Mouse (Mus musculus): ENCODE results near the gene Ccdc182. TPM values are rescaled to one million over a fixed set of nuclear protein-coding genes. Genes with fewer than 3 reads are reported as not detected.
A peak's percentile ranks its signal among the peaks of the same experiment; 100 is the strongest.

The Ccdc182 gene
- polyA plus RNA-seq, 1 experiment from 2014 or later = 0.73 TPM

DNA sequence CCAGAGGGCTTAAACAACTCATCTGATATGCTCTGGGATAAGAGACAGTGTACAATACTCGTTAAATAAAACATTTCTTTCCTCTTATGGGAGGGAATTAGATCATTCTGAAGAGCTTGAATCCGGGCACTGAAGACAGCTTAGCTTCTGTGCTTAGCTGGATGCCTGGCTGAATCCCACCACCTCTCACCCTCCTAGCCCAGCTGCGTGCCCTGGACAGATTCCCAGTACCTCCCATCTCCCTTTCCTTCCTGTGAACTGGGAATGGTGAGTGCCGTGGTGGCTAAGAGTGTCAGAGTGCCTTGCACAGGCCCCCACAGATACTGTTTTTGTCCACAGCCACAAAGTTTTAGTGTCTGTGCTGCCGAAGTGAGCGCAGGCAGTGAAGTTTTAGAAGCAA, 27.5 kb upstream of the Ccdc182 start:
- peaks cover 56% of the 10 kb centered on the region for H3K27me3 ChIP-seq (ENCODE audit: poor library complexity, severe bottlenecking)
- H3K9me3 ChIP-seq = no peaks in the 10 kb centered on the region; the same call in 1 of the 2 replicates
- DNase-seq (ENCODE audit: extremely low spot score, low spot score) = no peak
- H3K4me3 ChIP-seq = no peak overlapping the region
- peaks cover 21% of the 10 kb centered on the region for H3K4me1 ChIP-seq
- 0 out of 2 replicates have a peak overlapping the region, but pooled peaks have one; percentile 41 for H3K27ac ChIP-seq
- no peaks in the 10 kb centered on the region for H3K36me3 ChIP-seq (replicated peaks)
- WGBS = 79% methylated on average over 6 of the region's 6 CpGs

DNA sequence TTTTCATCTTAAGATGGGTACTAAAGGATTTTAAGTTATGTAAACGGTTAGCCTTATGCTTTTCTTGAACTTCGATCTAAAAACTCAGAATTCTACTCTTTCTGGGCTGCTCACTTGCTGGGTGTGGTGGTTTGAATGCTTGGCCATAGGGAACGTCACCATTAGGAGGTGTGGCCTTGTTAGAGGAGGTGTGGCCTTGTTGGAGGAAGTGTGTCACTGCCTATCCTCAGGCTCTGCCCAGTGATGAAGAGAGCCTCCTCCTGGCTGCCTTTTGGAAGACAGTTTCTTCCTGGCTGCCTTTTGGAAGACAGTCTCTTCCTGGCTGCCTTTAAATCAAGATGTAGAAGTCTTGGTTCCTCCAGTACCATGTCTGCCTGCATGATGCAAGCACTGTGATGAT, 22.0 kb upstream of the Ccdc182 start:
- H3K9me3 ChIP-seq = no peaks in the 10 kb centered on the region; the same call in 1 of the 2 replicates
- WGBS = 67% methylated on average over 3 of the region's 3 CpGs
- H3K36me3 ChIP-seq (replicated peaks) = no peaks in the 10 kb centered on the region
- H3K4me3 ChIP-seq = no peak overlapping the region
- H3K27ac ChIP-seq = no peak overlapping the region
- H3K27me3 ChIP-seq (ENCODE audit: poor library complexity, severe bottlenecking) = peaks cover 74% of the 10 kb centered on the region
- DNase-seq (ENCODE audit: extremely low spot score, low spot score) = no peak
- peaks cover 57% of the 10 kb centered on the region for H3K4me1 ChIP-seq

DNA sequence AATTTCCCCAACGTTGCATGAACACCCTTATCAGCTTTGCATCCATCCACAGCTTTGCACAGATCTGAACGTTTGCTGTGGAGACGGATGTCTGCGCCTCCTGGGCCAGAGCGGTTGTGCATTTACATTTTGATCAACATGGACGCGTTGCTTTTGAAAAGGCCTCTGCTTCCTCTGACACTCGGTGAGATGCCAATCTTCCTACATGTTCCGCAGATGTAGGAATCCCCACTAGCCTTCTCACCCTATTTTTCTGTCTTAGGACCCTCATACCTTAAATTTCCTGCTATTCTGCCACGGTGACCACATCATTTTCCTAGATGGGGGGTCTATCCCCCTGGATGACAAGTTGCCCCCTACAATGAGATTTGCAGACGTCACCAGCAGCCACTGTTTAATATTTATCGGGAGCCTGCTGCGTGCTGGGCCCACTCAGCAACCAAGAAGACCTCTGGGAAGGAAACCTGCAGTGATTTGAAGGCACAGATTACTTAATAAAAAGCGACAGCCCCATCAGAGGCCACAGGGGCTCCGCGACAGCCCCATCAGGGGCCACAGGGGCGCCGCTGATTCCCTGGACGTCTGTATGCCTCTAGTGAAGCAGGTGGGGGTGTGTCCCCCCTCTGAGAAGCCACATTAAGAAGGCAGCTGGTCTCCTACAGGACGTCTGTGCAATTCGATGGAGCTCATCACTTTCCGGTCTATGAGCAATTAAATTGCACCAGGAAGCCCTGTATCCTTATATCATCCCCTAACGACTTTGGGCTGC, 19.6 kb upstream of the Ccdc182 start:
- H3K27me3 ChIP-seq (ENCODE audit: poor library complexity, severe bottlenecking) = peaks cover 57% of the 10 kb centered on the region
- no peak for DNase-seq (ENCODE audit: extremely low spot score, low spot score)
- H3K27ac ChIP-seq = peak overlapping the region; percentile 84
- H3K36me3 ChIP-seq (replicated peaks) = no peaks in the 10 kb centered on the region
- peak overlapping the region; percentile 27 for H3K4me3 ChIP-seq
- H3K9me3 ChIP-seq = no peaks in the 10 kb centered on the region; the same call in 1 of the 2 replicates
- H3K4me1 ChIP-seq = peaks cover 55% of the 10 kb centered on the region
- WGBS = 57% methylated on average over 23 of the region's 23 CpGs

DNA sequence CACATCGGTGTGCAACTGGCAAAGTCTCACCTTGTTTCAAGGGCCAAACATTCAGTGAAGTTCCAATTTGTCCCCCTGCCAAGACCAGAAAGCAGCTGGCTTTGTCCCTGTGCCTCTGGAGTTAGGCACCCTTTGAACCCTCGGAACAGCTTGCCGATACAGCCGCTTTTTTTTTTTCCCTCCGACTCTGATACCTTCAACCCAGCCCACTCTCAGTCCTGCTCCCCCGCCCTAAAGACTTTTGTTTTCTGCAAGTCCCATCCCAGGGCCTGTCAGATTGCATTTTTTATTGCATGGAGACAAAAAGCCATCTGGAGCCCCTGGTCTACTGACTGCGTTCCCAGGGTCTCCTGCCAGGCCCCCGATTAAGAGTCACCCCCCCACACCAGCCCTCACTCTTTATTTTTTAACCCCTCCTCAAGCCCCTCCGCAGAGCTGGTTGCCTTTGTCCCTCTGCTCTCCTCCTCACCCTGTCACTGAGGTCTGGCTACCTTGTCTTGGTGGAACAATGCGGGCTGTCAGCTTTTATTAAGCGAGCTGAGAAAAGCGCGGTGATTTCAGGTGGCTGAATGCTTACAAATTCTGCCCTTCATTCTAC, 18.9 kb upstream of the Ccdc182 start:
- 15% methylated on average over 13 of the region's 13 CpGs for WGBS
- Histone ChIP-seq H3K36me3 (replicated peaks) (no peaks in the 10 kb centered on the region), H3K27me3 (ENCODE audit: poor library complexity, severe bottlenecking) (peaks cover 50% of the 10 kb centered on the region), H3K4me3 (peak overlapping the region; percentile 27), H3K27ac (peak overlapping the region; percentile 84), H3K4me1 (peaks cover 57% of the 10 kb centered on the region), H3K9me3 (no peaks in the 10 kb centered on the region; the same call in 1 of the 2 replicates)
- peak; percentile 59 for DNase-seq (ENCODE audit: extremely low spot score, low spot score)

DNA sequence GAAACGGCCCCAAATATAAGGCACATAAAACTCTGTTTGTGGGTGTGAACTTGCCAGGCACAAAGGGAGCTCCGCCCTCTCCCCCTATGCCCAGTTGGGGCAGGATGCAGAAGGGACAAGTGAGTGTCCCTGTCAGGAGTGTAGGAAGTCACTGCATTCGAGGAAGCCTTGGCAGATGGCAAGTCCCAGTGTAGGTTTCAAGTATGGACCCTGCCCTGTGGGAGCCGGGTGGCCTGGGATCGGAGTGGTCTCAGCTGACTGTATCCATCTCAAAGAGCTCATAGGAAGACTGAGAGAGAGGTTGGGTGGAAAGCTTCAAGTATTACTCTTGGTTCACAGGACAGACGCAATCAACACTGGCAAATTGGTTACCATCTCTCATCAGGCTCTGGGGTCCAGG, 17.9 kb upstream of the Ccdc182 start:
- 78% methylated on average over 6 of the region's 6 CpGs for WGBS
- DNase-seq (ENCODE audit: extremely low spot score, low spot score) = no peak
- Histone ChIP-seq H3K4me1 (peaks cover 66% of the 10 kb centered on the region), H3K4me3 (no peak overlapping the region), H3K36me3 (replicated peaks) (no peaks in the 10 kb centered on the region), H3K27ac (peak overlapping the region; percentile 84), H3K27me3 (ENCODE audit: poor library complexity, severe bottlenecking) (peaks cover 40% of the 10 kb centered on the region), H3K9me3 (no peaks in the 10 kb centered on the region; the same call in 1 of the 2 replicates)

DNA sequence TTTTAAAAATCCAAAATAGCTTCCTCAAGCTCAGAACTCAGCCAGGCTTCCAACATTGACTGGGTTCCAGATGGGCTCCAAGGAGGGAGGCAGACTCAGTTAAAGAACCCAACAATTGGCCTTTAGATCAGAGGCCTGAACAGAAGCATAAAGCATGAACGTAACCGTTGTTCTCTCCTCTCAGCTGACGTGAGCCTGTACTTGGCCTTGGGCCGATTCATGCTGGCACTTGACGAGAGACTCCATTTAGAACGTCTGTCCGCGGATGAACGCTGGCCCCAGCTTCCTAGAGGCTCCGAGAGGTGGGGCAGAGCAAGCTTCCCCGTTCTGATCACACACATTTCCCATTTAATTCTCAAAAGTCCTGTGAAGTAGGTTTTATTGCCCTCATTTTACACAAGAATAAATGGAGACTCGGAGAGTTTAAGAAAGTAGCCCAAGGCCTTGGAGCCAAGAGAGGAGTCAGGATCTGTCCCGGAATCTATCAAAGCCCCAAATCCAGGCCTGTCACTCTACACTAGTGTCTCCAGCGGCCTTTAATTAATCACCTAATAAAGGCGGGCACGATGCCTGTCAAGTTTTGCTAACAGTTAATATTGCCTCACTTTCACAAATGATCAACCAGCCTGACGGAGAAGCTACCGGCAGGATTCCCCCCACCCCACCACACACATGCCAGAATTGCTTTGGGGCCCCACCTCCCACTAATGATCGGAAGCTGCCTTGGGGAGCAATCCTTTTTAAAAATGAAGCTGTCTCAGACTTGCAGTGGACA, 17.1 kb upstream of the Ccdc182 start:
- DNase-seq (ENCODE audit: extremely low spot score, low spot score) = no peak
- Histone ChIP-seq H3K4me1 (peaks cover 67% of the 10 kb centered on the region), H3K36me3 (replicated peaks) (no peaks in the 10 kb centered on the region), H3K4me3 (no peak overlapping the region), H3K27me3 (ENCODE audit: poor library complexity, severe bottlenecking) (peaks cover 34% of the 10 kb centered on the region), H3K27ac (peak overlapping the region; percentile 84), H3K9me3 (peaks cover under 1% of the 10 kb centered on the region; the same call in 1 of the 2 replicates)
- 60% methylated on average over 19 of the region's 19 CpGs for WGBS

DNA sequence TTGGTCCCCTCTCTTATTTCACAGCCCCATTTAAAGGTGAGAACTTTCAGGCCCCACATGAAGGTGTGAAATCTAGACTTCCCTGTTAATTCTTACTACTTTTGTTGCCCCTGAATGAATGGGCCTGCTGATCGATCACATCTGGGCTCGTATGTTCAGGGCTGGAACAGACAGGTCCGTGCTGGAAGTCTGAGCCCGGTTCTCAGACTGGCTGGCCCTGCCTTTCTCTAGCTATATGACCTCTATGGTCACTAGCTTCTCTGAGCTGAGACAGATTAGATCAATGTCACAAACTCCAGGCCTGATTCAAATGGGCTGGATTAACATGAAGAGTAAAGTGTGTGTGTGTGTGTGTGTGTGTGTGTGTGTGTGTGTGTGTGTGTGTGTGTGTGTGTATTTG, 14.9 kb upstream of the Ccdc182 start:
- peaks cover 60% of the 10 kb centered on the region for H3K4me1 ChIP-seq
- peaks cover 18% of the 10 kb centered on the region for H3K27me3 ChIP-seq (ENCODE audit: poor library complexity, severe bottlenecking)
- no peaks in the 10 kb centered on the region for H3K36me3 ChIP-seq (replicated peaks)
- DNase-seq (ENCODE audit: extremely low spot score, low spot score) = no peak
- 54% methylated on average over 4 of the region's 4 CpGs for WGBS
- H3K9me3 ChIP-seq = peaks cover 6% of the 10 kb centered on the region; the same call in 1 of the 2 replicates
- H3K27ac ChIP-seq = peak overlapping the region; percentile 67; the same call in 1 of the 2 replicates
- H3K4me3 ChIP-seq = no peak overlapping the region

DNA sequence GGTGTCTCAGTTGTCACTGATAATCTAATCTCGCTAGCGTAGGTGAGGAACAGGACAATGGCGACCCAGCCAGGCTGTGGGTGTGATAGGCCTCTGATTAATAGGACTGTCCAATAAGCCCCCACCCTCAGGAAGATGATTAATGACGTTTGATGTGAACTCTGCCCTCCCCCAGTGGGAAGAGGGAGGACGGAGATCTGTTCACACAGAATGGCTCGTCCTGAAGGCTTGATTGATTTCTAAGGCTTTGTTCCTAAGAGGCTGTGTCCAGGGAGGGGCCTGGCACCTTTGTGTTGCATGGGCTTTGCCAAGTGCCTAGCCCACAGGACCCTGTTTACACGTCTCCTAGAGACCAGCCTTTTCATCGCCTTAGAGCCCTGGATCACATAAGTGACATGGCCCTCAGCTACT, 13.4 kb upstream of the Ccdc182 start:
- no peak overlapping the region for H3K4me3 ChIP-seq
- WGBS = 47% methylated on average over 8 of the region's 8 CpGs
- no peaks in the 10 kb centered on the region for H3K36me3 ChIP-seq (replicated peaks)
- peaks cover 45% of the 10 kb centered on the region for H3K4me1 ChIP-seq
- peaks cover 6% of the 10 kb centered on the region; the same call in 1 of the 2 replicates for H3K9me3 ChIP-seq
- peaks cover 14% of the 10 kb centered on the region for H3K27me3 ChIP-seq (ENCODE audit: poor library complexity, severe bottlenecking)
- no peak for DNase-seq (ENCODE audit: extremely low spot score, low spot score)
- peak overlapping the region; percentile 12; the same call in 1 of the 2 replicates for H3K27ac ChIP-seq

DNA sequence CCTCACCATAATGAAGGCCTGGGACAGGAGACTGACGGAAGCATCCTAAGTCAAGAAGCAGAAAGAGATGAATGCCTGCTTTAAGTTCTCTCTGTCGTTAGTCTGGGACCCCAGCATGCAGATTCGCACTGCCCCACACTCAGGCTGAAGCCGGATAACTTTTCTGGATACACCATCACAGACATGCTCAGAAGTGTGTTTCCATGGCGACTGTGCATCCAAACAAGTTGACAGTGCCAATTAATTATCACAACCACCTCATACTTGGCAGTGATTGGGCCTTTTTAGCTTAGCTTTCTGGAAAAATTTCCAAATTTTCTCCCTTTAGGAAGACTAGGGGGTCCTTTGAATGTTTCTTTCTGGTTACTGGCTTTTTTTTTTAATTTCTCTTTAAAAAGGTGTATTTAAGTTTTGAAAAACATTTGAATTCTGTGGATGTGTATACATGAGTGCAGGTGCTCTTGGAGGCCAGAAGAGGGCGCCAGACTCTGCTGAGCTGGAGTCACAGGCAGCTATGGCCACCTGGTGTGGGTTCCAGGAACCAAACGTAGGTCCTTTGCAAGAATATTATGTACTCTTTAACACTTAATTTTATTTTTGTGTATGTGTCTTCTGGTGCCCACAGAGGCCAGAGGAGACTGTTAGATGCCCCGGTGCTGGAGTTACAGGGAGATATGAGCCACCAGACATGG, 12.3 kb upstream of the Ccdc182 start:
- DNase-seq (ENCODE audit: extremely low spot score, low spot score) = no peak
- H3K27ac ChIP-seq = no peak overlapping the region
- no peak overlapping the region for H3K4me3 ChIP-seq
- H3K9me3 ChIP-seq = peaks cover 6% of the 10 kb centered on the region; the same call in 1 of the 2 replicates
- no peaks in the 10 kb centered on the region for H3K36me3 ChIP-seq (replicated peaks)
- peaks cover 4% of the 10 kb centered on the region; the same call in 1 of the 2 replicates for H3K27me3 ChIP-seq (ENCODE audit: poor library complexity, severe bottlenecking)
- WGBS = 75% methylated on average over 8 of the region's 8 CpGs
- H3K4me1 ChIP-seq = peaks cover 39% of the 10 kb centered on the region

DNA sequence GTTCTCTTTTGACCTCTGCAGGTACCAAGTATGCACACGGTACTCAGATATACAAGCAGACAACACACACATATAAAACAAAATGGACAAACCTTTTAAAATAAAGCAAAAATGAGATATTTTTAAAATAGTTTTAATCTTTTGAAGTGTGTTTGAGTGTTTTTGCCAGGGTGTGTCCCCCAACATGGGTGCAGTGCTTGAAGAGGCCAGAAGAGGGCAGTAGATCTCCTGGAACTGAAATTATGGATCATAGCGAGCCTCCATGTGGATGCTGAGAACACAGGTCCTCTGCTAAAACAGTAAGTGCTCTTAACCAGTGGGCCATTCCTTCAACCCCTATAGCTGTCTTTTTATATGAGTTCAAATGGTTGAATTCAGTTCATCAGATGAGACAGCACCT, 11.3 kb upstream of the Ccdc182 start:
- Histone ChIP-seq H3K36me3 (replicated peaks) (no peaks in the 10 kb centered on the region), H3K27me3 (ENCODE audit: poor library complexity, severe bottlenecking) (peaks cover 7% of the 10 kb centered on the region; the same call in 1 of the 2 replicates), H3K27ac (no peak overlapping the region), H3K9me3 (peaks cover 6% of the 10 kb centered on the region; the same call in 1 of the 2 replicates), H3K4me3 (no peak overlapping the region), H3K4me1 (peaks cover 30% of the 10 kb centered on the region)
- WGBS = 90% methylated on average over 2 of the region's 2 CpGs
- DNase-seq (ENCODE audit: extremely low spot score, low spot score) = no peak

DNA sequence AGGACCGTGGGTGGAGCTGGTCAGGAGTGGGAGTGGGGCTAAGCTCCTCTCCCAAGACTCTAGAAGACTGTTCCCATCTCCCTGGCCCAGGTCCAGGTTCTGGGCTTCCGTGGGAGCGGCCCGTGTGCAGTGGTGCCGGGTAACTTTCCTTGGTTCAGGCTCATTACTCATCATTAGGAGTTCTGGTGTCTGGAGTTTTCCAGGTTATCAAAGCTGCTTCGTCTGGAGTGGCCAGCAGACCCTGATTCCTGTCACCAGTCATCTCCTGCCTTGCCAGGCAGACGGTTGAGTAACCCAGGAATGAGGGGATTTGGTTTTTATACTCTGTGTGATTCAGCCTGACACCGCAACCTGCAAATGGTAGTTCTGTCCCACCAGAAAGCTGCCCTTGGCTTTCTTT, 7.8 kb upstream of the Ccdc182 start:
- Histone ChIP-seq H3K27me3 (ENCODE audit: poor library complexity, severe bottlenecking) (peaks cover 25% of the 10 kb centered on the region), H3K27ac (no peak overlapping the region), H3K4me1 (peaks cover 17% of the 10 kb centered on the region), H3K9me3 (peaks cover 6% of the 10 kb centered on the region; the same call in 1 of the 2 replicates), H3K4me3 (no peak overlapping the region), H3K36me3 (replicated peaks) (no peaks in the 10 kb centered on the region)
- WGBS = 82% methylated on average over 8 of the region's 8 CpGs
- DNase-seq (ENCODE audit: extremely low spot score, low spot score) = no peak

DNA sequence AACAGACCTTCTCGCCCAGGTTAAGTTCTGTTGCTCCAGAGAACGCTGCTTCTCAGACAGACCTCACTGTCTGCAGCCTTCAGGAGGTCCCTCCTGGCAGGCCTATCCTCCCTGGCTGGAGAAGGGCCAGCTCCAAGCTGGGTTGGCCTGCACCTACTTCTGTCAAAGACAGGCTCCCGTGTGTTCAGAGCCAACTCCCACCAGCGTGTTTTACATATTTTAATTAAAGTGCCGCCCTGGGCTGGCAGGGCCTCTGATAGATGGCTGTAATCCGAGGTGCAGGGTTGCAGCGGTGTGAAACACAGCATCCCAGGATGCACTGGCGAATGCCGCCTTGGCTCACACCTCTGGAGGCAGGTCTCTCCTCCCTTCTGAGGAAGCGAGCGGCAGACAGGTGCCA, 5.5 kb upstream of the Ccdc182 start:
- no peak for DNase-seq (ENCODE audit: extremely low spot score, low spot score)
- 46% methylated on average over 11 of the region's 11 CpGs for WGBS
- Histone ChIP-seq H3K27ac (peak overlapping the region; percentile 22; the same call in 1 of the 2 replicates), H3K4me1 (peaks cover 28% of the 10 kb centered on the region), H3K36me3 (replicated peaks) (no peaks in the 10 kb centered on the region), H3K4me3 (no peak overlapping the region), H3K9me3 (no peaks in the 10 kb centered on the region), H3K27me3 (ENCODE audit: poor library complexity, severe bottlenecking) (peaks cover 42% of the 10 kb centered on the region)
